Mouse (Mus musculus): ENCODE results near the gene Rpf1. TPM values are rescaled to one million over a fixed set of nuclear protein-coding genes. Genes with fewer than 3 reads are reported as not detected.

The Rpf1 gene
- polyA plus RNA-seq (2014; fragmentation: Nextera tagmentation; extraction: Ambion mirVana), result 70.0 and 72.8 TPM in 2 replicates

GRCm38 (mm10) chr3:146520798-146521651 lies at the start of gene Rpf1:
Gene Rpf1, minus strand, starts transcription at chr3:146521429.
- Histone ChIP-seq H3K4me1 (replicated peaks; ENCODE audit: control insufficient read depth, insufficient read depth, low read length) (no peaks in the 10 kb centered on the region), H3K9me3 (ENCODE audit: control insufficient read depth, low read length) (no peaks in the 10 kb centered on the region), H3K27me3 (ENCODE audit: control insufficient read depth, insufficient read depth, low read length) (no peaks in the 10 kb centered on the region), H3K4me2 (ENCODE audit: low read depth, low read length, severe bottlenecking) (peak within 1 kb of the TSS; percentile 47), H3K27ac (ENCODE audit: low read depth, low read length) (peak within 1 kb of the TSS; percentile 94), H3K4me3 (ENCODE audit: low read depth, low read length) (peak within 1 kb of the TSS; percentile 76), H3K9ac (ENCODE audit: low read length) (peak within 1 kb of the TSS; percentile 89), H3K36me3 (ENCODE audit: control insufficient read depth, insufficient read depth, low read length) (no peaks in the 10 kb centered on the region; the same call in 1 of the 2 replicates)
- peak; percentile 91 for DNase-seq (ENCODE audit: low spot score)
- peak; percentile 95 for ATAC-seq (replicated peaks; ENCODE audit: low FRiP score)
- WGBS, result under 1% methylated on average over 69 of the region's 82 CpGs

GRCm38 (mm10) chr3:146570939-146571338 lies 49.7 kb upstream of the Rpf1 start:
- DNase-seq (ENCODE audit: low spot score) (no peak), ATAC-seq (replicated peaks; ENCODE audit: low FRiP score) (no peak)
- Histone ChIP-seq H3K27me3 (ENCODE audit: control insufficient read depth, insufficient read depth, low read length) (no peaks in the 10 kb centered on the region), H3K4me1 (replicated peaks; ENCODE audit: control insufficient read depth, insufficient read depth, low read length) (no peaks in the 10 kb centered on the region), H3K4me2 (ENCODE audit: low read depth, low read length, severe bottlenecking) (no peak overlapping the region), H3K27ac (ENCODE audit: low read depth, low read length) (no peak overlapping the region), H3K4me3 (ENCODE audit: low read depth, low read length) (no peak overlapping the region), H3K9me3 (ENCODE audit: control insufficient read depth, low read length) (no peaks in the 10 kb centered on the region), H3K36me3 (ENCODE audit: control insufficient read depth, insufficient read depth, low read length) (no peaks in the 10 kb centered on the region), H3K9ac (ENCODE audit: low read length) (no peak overlapping the region)
- 90% methylated on average over 6 of the region's 6 CpGs for WGBS

GRCm38 (mm10) chr3:146570148-146570782 lies 49.0 kb upstream of the Rpf1 start, which contains the start of gene Uox:
Gene Uox, plus strand, starts transcription at chr3:146570426.
- DNase-seq (ENCODE audit: low spot score) (peak; percentile 33), ATAC-seq (replicated peaks; ENCODE audit: low FRiP score) (no peak)
- no peaks in the 10 kb centered on the region for H3K27me3 ChIP-seq (ENCODE audit: control insufficient read depth, insufficient read depth, low read length)
- H3K9me3 ChIP-seq (ENCODE audit: control insufficient read depth, low read length), result no peaks in the 10 kb centered on the region
- 87% methylated on average over 10 of the region's 10 CpGs for WGBS
- H3K27ac ChIP-seq (ENCODE audit: low read depth, low read length), result no peak within 1 kb of the TSS
- H3K4me3 ChIP-seq (ENCODE audit: low read depth, low read length), result no peak within 1 kb of the TSS
- H3K36me3 ChIP-seq (ENCODE audit: control insufficient read depth, insufficient read depth, low read length), result no peaks in the 10 kb centered on the region
- H3K4me1 ChIP-seq (replicated peaks; ENCODE audit: control insufficient read depth, insufficient read depth, low read length), result no peaks in the 10 kb centered on the region
- H3K4me2 ChIP-seq (ENCODE audit: low read depth, low read length, severe bottlenecking), result no peak within 1 kb of the TSS
- H3K9ac ChIP-seq (ENCODE audit: low read length), result no peak within 1 kb of the TSS

GRCm38 (mm10) chr3:146569594-146569993 lies 48.4 kb upstream of the Rpf1 start:
- Histone ChIP-seq H3K4me2 (ENCODE audit: low read depth, low read length, severe bottlenecking) (no peak overlapping the region), H3K36me3 (ENCODE audit: control insufficient read depth, insufficient read depth, low read length) (no peaks in the 10 kb centered on the region), H3K9ac (ENCODE audit: low read length) (no peak overlapping the region), H3K4me1 (replicated peaks; ENCODE audit: control insufficient read depth, insufficient read depth, low read length) (no peaks in the 10 kb centered on the region; the same call in 1 of the 2 replicates), H3K9me3 (ENCODE audit: control insufficient read depth, low read length) (no peaks in the 10 kb centered on the region), H3K4me3 (ENCODE audit: low read depth, low read length) (no peak overlapping the region), H3K27me3 (ENCODE audit: control insufficient read depth, insufficient read depth, low read length) (no peaks in the 10 kb centered on the region), H3K27ac (ENCODE audit: low read depth, low read length) (no peak overlapping the region)
- ATAC-seq (replicated peaks; ENCODE audit: low FRiP score), result no peak
- peak; percentile 14 for DNase-seq (ENCODE audit: low spot score)
- WGBS, result 88% methylated on average over 3 of the region's 3 CpGs

GRCm38 (mm10) chr3:146567884-146568530 lies 46.8 kb upstream of the Rpf1 start:
- DNase-seq (ENCODE audit: low spot score) (peak; percentile 41), ATAC-seq (replicated peaks; ENCODE audit: low FRiP score) (no peak)
- no peak overlapping the region for H3K4me2 ChIP-seq (ENCODE audit: low read depth, low read length, severe bottlenecking)
- H3K4me1 ChIP-seq (replicated peaks; ENCODE audit: control insufficient read depth, insufficient read depth, low read length), result no peaks in the 10 kb centered on the region; the same call in 1 of the 2 replicates
- H3K27me3 ChIP-seq (ENCODE audit: control insufficient read depth, insufficient read depth, low read length), result no peaks in the 10 kb centered on the region
- no peak overlapping the region for H3K9ac ChIP-seq (ENCODE audit: low read length)
- H3K4me3 ChIP-seq (ENCODE audit: low read depth, low read length), result no peak overlapping the region
- 81% methylated on average over 9 of the region's 9 CpGs for WGBS
- no peak overlapping the region for H3K27ac ChIP-seq (ENCODE audit: low read depth, low read length)
- H3K9me3 ChIP-seq (ENCODE audit: control insufficient read depth, low read length), result no peaks in the 10 kb centered on the region
- H3K36me3 ChIP-seq (ENCODE audit: control insufficient read depth, insufficient read depth, low read length), result no peaks in the 10 kb centered on the region

GRCm38 (mm10) chr3:146567366-146567765 lies 46.1 kb upstream of the Rpf1 start:
- Histone ChIP-seq H3K4me1 (replicated peaks; ENCODE audit: control insufficient read depth, insufficient read depth, low read length) (no peaks in the 10 kb centered on the region; the same call in 1 of the 2 replicates), H3K27me3 (ENCODE audit: control insufficient read depth, insufficient read depth, low read length) (no peaks in the 10 kb centered on the region), H3K27ac (ENCODE audit: low read depth, low read length) (no peak overlapping the region), H3K9ac (ENCODE audit: low read length) (no peak overlapping the region), H3K9me3 (ENCODE audit: control insufficient read depth, low read length) (no peaks in the 10 kb centered on the region), H3K4me2 (ENCODE audit: low read depth, low read length, severe bottlenecking) (no peak overlapping the region), H3K4me3 (ENCODE audit: low read depth, low read length) (no peak overlapping the region), H3K36me3 (ENCODE audit: control insufficient read depth, insufficient read depth, low read length) (no peaks in the 10 kb centered on the region)
- DNase-seq (ENCODE audit: low spot score) (no peak), ATAC-seq (replicated peaks; ENCODE audit: low FRiP score) (no peak)
- WGBS, result 89% methylated on average over 7 of the region's 7 CpGs

- Histone ChIP-seq H3K9me3 (ENCODE audit: control insufficient read depth, low read length) (no peaks in the 10 kb centered on the region), H3K27me3 (ENCODE audit: control insufficient read depth, insufficient read depth, low read length) (no peaks in the 10 kb centered on the region), H3K4me3 (ENCODE audit: low read depth, low read length) (no peak overlapping the region), H3K9ac (ENCODE audit: low read length) (no peak overlapping the region), H3K27ac (ENCODE audit: low read depth, low read length) (no peak overlapping the region), H3K4me1 (replicated peaks; ENCODE audit: control insufficient read depth, insufficient read depth, low read length) (no peaks in the 10 kb centered on the region; the same call in 1 of the 2 replicates), H3K36me3 (ENCODE audit: control insufficient read depth, insufficient read depth, low read length) (no peaks in the 10 kb centered on the region), H3K4me2 (ENCODE audit: low read depth, low read length, severe bottlenecking) (no peak overlapping the region)
- ATAC-seq (replicated peaks; ENCODE audit: low FRiP score) (no peak), DNase-seq (ENCODE audit: low spot score) (no peak)
- WGBS, result 77% methylated on average over 1 of the region's 1 CpGs
These were observed 43.8 kb upstream of the Rpf1 start for GRCm38 (mm10) chr3:146565065-146565411.

GRCm38 (mm10) chr3:146564268-146565064 lies 43.2 kb upstream of the Rpf1 start:
- Histone ChIP-seq H3K27me3 (ENCODE audit: control insufficient read depth, insufficient read depth, low read length) (no peaks in the 10 kb centered on the region), H3K4me2 (ENCODE audit: low read depth, low read length, severe bottlenecking) (no peak overlapping the region), H3K9ac (ENCODE audit: low read length) (no peak overlapping the region), H3K9me3 (ENCODE audit: control insufficient read depth, low read length) (no peaks in the 10 kb centered on the region), H3K4me3 (ENCODE audit: low read depth, low read length) (no peak overlapping the region), H3K27ac (ENCODE audit: low read depth, low read length) (no peak overlapping the region), H3K4me1 (replicated peaks; ENCODE audit: control insufficient read depth, insufficient read depth, low read length) (no peaks in the 10 kb centered on the region; the same call in 1 of the 2 replicates), H3K36me3 (ENCODE audit: control insufficient read depth, insufficient read depth, low read length) (no peaks in the 10 kb centered on the region)
- WGBS, result 29% methylated on average over 14 of the region's 14 CpGs
- ATAC-seq (replicated peaks; ENCODE audit: low FRiP score) (no peak), DNase-seq (ENCODE audit: low spot score) (peak; percentile 85)

Measured in forebrain, embryonic 11.5 days (tissue).